Mouse (Mus musculus) WW6 (cell line): ENCODE results near the gene Cenpv.

Experiments
- DNase-seq: peaks from one replicate; pipeline ENCODE4 v3.0.0-alpha.2; 2013; ENCODE audit warnings: low read depth, low spot score

Cenpv gene

DNA sequence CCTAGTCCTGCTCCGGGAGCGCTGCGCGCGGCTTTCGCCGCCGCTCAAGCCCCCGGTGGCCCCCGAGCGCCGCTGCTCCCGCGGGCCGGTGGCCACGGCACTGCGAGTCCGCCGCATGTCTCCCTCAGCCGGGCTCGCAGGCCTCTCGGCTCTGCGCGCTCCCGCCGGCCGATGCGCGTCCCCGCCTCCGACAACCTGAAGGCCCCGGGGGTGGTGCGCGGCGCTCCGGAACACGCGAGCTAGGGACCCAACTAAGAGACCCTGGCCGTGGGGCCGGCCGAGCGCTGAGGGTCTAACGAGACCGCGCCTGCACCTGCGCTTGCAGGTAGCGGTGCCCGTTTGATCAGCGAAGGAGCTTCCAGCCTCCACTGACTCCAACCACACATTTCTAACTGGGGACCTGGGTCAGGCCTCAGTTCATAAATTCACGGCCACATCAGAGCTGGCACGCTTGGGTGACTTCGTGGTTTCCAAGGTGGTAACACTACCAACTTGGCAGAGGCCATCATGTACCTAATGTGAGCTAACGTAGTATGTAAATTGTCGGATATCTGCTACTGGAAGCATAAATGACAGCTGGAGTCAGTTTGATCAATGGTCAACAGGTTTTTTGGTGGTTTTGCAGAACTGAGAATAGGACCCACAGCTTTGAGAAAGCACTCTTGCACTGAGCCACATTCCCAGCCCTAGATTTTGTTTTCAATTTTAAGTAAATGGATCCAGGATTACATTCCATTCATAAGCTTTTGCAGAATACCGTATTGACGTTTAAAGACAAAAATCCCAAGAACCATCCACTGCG lies at the start of gene Cenpv:
Cenpv (minus strand) TSS at position 173 of the 802 bp plus-strand sequence.
- peak; percentile 72 for DNase-seq

DNA sequence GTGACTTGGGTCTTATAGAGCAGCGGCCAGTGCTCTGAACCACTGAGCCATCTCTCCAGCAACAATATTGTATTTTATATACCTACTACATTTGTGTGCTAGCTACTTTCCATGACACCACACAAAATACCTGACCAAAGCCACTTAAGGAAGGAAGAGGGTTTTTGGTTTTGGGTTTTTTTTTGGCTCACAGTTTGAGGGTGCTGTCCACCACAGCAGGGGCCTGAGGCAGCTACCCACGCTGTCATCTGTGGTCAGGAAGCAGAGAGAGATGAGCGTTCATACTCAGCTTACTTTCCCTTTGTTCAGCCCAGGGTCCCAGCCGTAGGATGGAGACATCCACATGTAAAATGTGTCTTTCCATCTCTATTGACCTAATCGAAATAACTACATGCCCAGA lies 48.0 kb upstream of the Cenpv start:
- DNase-seq = no peak

GRCm38 (mm10) chr11:62584671-62585206 lies 45.7 kb upstream of the Cenpv start:
- DNase-seq = no peak

DNA sequence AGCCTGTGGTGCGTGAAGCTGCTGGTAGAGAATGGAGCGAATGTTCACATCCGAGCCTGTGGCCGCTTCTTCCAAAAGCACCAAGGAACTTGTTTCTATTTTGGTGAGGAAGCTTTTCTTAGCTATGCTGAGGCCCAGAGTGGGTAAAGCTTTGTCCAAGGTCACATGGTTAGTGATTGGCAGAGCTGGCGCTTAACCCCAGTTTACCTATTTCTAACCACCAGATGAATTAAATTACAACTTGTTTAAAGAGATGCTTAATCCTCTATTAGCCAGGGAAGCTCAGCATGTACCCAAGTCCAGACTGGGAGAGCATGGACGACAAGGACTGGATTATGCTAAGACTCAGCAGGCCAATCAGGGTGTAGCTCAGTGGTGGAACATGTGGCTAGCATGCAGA lies 44.0 kb upstream of the Cenpv start:
- DNase-seq = no peak

- DNase-seq = no peak
These were observed 37.6 kb upstream of the Cenpv start for GRCm38 (mm10) chr11:62576530-62577152.

DNA sequence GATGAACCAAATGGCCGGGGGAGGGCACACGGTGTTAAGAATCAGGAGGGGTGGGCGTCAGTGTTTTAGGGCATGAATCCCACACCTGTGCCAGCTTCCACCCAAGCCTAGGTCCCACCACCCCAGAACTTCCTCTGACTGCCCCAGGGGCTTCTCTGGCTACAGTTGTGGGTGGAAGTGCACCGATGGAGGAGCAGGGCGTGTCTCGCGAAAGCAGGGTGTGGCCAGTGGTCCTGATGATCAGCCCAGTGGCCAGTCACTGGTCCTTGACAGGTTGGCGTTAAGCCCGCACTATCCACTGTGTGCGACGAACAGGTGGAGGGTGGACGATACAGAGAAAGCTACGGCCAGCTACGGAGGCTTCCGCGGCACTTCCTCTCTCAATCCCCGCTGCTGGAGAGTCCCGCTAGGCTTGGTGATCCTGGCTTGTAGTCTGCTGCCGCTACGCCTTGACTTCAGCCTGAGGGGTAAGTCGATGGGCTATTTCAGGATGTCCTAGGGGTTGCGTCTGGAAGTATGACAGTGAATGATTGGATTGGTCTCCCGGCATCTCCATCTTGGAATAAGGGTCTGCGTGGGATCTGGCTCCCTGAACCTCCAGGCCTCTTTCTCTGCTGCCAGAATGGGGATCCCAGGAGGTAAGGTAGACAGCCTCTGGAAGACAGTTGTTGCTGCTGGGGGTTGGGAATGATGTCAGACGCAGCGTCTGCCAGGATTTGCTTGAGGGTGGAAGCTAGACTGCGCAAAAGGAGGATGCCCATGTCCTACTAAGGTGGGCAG lies 36.8 kb upstream of the Cenpv start:
- DNase-seq = no peak

GRCm38 (mm10) chr11:62575297-62575658 lies 36.2 kb upstream of the Cenpv start:
- DNase-seq = peak; percentile 83

DNA sequence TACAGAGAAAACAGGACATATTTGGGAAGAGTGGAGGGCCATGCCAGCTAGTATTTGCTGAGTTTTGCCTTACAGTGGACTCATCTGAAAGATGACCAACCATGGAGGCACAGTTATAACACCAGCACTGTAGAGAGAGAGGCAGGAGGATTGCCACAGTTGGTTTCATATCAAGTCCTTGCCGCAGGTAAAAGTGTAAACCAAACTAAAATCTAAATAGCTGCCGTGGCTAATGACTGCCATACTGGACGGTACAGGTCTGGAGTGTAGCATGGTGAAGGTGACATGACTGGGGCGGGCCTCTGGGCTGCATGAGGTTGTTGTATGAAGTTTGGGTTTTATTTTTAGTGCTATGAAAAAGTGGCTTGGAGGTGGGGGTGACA lies 35.6 kb upstream of the Cenpv start:
- no peak for DNase-seq

GRCm38 (mm10) chr11:62573959-62574702 lies 35.1 kb upstream of the Cenpv start, which contains the start of gene Trpv2:
Gene Trpv2, plus strand, starts transcription at chr11:62574486.
- DNase-seq = no peak

- no peak for DNase-seq
These were observed 29.2 kb upstream of the Cenpv start for GRCm38 (mm10) chr11:62568300-62568699.

DNA sequence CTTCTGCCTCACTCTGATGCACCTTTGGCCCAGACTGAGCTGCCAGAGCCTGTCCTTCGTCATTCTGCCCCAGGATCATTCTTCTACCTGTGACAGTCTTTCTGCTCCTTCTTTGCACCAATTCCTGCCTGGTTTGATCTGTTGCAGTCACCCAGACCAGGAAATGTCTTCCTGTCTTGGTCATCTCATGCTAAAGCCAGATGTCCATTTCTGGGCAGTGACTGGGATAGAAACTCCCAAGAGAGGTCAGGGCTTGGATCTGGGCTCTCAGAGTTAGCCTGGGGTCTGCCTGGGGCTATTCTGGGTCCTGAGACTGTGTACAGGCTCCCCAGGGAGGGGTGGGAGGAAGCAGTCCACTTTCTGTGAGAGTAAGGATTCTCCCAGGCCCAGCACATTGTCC lies 27.1 kb upstream of the Cenpv start:
- DNase-seq = no peak

DNA sequence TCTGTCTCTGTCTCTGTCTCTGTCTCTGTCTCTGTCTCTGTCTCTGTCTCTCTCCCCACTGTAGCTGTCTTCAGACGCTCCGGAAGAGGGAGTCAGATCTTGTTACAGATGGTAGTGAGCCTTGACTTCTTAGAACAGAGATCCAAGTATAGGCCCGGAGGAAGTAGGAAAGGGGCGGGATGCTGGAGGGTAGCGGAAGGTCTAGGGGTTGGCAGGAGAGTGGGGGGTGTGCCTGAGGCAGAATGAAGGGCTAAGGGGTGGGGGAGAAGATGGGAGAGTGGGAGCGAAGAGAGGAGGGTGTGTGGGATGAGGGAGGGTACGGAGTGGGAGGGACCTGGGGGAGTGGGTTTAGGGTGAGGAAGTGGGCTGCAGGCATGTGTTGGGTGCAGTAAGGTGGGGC lies 26.7 kb upstream of the Cenpv start:
- DNase-seq = no peak

GRCm38 (mm10) chr11:62563590-62563989 lies 24.5 kb upstream of the Cenpv start:
- DNase-seq = no peak

- DNase-seq = no peak
These were observed 21.5 kb upstream of the Cenpv start for GRCm38 (mm10) chr11:62560463-62561016.

DNA sequence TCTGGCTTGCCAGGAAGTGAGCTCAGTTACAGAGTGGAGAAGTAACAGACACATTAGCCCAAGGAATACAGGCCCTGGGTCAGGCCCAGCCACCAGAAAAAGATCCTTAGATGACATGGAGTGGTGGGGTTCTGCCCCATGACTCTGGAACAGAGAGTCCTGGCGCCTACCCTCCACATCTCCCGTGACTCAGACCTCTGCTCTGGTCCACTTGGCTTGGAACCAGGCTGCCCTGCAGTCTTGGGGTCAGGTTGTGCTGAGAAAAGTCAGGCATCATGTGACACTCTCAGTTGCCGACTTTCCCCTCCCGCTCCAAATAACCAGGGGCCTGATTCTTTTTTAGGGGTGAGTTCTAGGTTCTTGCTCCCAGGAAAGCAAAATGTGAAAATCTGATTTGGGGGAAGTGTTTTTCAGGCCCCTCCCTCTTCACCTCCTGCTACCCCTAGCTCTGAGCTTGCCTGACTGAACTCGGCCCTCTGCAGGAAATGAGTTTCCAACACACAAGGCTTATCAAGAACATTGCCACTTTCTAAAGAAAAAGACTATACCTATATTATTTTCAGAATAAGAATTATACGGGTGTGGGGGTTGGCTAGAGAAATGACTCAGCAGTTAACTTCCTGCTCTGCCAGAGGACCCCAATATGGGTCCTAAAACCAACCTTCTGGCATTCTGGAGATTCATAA lies 20.0 kb upstream of the Cenpv start:
- DNase-seq = no peak

GRCm38 (mm10) chr11:62558152-62558551 lies 19.1 kb upstream of the Cenpv start:
- DNase-seq = no peak

DNA sequence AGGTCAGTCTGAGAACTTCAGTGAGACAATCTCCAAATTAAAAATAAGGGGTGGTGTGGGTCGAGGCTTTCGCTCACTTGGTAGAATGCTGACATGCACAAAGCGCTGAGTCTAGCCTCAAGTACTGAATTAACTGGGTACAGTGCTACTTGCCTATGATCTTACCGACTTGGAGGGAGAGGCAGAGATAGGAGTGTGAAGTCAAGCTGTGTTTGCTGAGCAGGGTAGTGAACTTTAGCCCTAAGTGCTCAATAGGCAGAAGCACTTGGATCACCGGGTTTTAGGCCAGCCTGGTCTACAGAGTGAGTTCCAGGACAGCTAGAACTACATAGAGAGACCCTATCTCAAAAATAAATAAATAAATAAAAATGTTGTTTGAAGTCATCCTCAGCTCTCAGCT lies 18.1 kb upstream of the Cenpv start:
- DNase-seq = no peak

DNA sequence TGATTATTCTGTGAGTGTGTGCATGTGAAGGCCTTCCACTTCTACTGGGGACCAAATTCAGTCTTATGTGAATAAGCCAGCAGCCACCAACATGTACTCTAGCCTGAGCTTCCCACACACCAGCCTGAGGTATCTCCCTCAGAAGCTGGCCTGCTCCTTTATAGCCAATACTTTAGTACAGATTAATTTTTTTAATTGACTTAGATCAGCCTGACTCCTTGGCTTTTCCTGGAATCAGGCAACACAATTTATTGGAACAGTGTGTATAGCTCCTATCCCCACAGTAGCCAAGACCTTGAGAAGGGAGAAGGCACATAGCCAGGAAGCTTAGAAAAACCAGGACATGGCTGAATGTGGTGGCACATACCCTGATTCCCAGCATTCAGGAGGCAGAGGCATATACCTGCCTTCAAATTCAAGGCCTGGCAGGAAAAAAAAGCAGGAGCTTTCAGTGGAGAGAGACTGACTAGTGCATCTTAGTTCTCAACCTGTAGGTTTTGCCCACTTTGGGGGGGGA lies 16.9 kb upstream of the Cenpv start:
- no peak for DNase-seq

GRCm38 (mm10) chr11:62554934-62555517 lies 16.0 kb upstream of the Cenpv start:
- no peak for DNase-seq
